Mouse (Mus musculus): ENCODE results near the gene Slc22a3.

Slc22a3 gene

GRCm38 (mm10) chr17:12507654-12508204, at the start of gene Slc22a3:
Gene Slc22a3, minus strand, starts transcription at chr17:12507704.
- ChIA-PET POLR2A (interaction anchor here in 1 of 4 experiments (0.6 kb wide), 1 partner anchor 176 kb away, joined by 3 read pairs; no protein-coding TSS in a partner anchor), CTCF (interaction anchor here in 1 of 4 experiments (1.4 kb wide), 1 partner anchor 9 kb away, joined by 3 read pairs; no protein-coding TSS in a partner anchor)

GRCm38 (mm10) chr17:12534353-12535145, 27.0 kb upstream of the Slc22a3 start:
- CTCF ChIA-PET = interaction anchor here (0.5 to 2.3 kb wide), 29 partner anchors 9 to 1281 kb away, joined by 3 to 14 read pairs (median 3); no protein-coding TSS in a partner anchor
- POLR2A ChIA-PET = interaction anchor here in 1 of 4 experiments (0.6 to 1.0 kb wide), 2 partner anchors 127 to 172 kb away, joined by 3 read pairs; no protein-coding TSS in a partner anchor

GRCm38 (mm10) chr17:12532115-12532514, 24.6 kb upstream of the Slc22a3 start:
- ChIA-PET POLR2A (no interaction called here), CTCF (interaction anchor here in 3 of 4 experiments (0.5 to 0.7 kb wide), 3 partner anchors 81 to 338 kb away, joined by 3 read pairs; no protein-coding TSS in a partner anchor)

GRCm38 (mm10) chr17:12530081-12530480, 22.6 kb upstream of the Slc22a3 start:
- POLR2A ChIA-PET = no interaction called here

GRCm38 (mm10) chr17:12529384-12529985, 22.0 kb upstream of the Slc22a3 start:
- POLR2A ChIA-PET = interaction anchor here in 1 of 4 experiments (0.6 kb wide), 1 partner anchor 569 kb away, joined by 3 read pairs; no protein-coding TSS in a partner anchor
- CTCF ChIA-PET = no interaction called here

More at GRCm38 (mm10) chr17:12530081-12530480, 22.6 kb upstream of the Slc22a3 start:
- CTCF ChIA-PET = no interaction called here

GRCm38 (mm10) chr17:12519089-12519488, 11.6 kb upstream of the Slc22a3 start:
- ChIA-PET POLR2A (no interaction called here), CTCF (interaction anchor here in 1 of 4 experiments (1.2 kb wide), 1 partner anchor 15 kb away, joined by 3 read pairs; no protein-coding TSS in a partner anchor)

- CTCF ChIA-PET = interaction anchor here in 2 of 4 experiments (0.6 to 1.2 kb wide), 2 partner anchors 16 to 90 kb away, joined by 3 read pairs; no protein-coding TSS in a partner anchor
- POLR2A ChIA-PET = no interaction called here
Measured at GRCm38 (mm10) chr17:12518194-12518593, 10.7 kb upstream of the Slc22a3 start.

- ChIA-PET CTCF (no interaction called here), POLR2A (no interaction called here)
Measured at GRCm38 (mm10) chr17:12513997-12514396, 6.5 kb upstream of the Slc22a3 start.

GRCm38 (mm10) chr17:12513107-12513923, 5.8 kb upstream of the Slc22a3 start:
- ChIA-PET POLR2A (interaction anchor here in 1 of 4 experiments (0.5 to 0.7 kb wide), 2 partner anchors 216 to 394 kb away, joined by 3 to 4 read pairs; no protein-coding TSS in a partner anchor), CTCF (interaction anchor here in 1 of 4 experiments (0.6 kb wide), 1 partner anchor 1441 kb away, joined by 4 read pairs; no protein-coding TSS in a partner anchor)

- ChIA-PET POLR2A (no interaction called here), CTCF (no interaction called here)
Measured at GRCm38 (mm10) chr17:12511193-12511592, 3.7 kb upstream of the Slc22a3 start.

GRCm38 (mm10) chr17:12508376-12508775, 872 bp upstream of the Slc22a3 start:
- POLR2A ChIA-PET = no interaction called here
- CTCF ChIA-PET = no interaction called here

GRCm38 (mm10) chr17:12506903-12507563, 471 bp downstream of the Slc22a3 start:
- ChIA-PET POLR2A (interaction anchor here in 1 of 4 experiments (0.6 kb wide), 1 partner anchor 175 kb away, joined by 3 read pairs; no protein-coding TSS in a partner anchor), CTCF (interaction anchor here in 1 of 4 experiments (0.6 to 1.4 kb wide), 2 partner anchors 9 to 28 kb away, joined by 3 read pairs; no protein-coding TSS in a partner anchor)

- POLR2A ChIA-PET = no interaction called here
- CTCF ChIA-PET = no interaction called here
Measured at GRCm38 (mm10) chr17:12505708-12506107, 1.8 kb downstream of the Slc22a3 start.

GRCm38 (mm10) chr17:12499426-12499825, 8.1 kb downstream of the Slc22a3 start:
- CTCF ChIA-PET = no interaction called here
- POLR2A ChIA-PET = no interaction called here

- CTCF ChIA-PET = no interaction called here
- POLR2A ChIA-PET = interaction anchor here in 1 of 4 experiments (0.5 kb wide), 1 partner anchor 437 kb away, joined by 3 read pairs; no protein-coding TSS in a partner anchor
Measured at GRCm38 (mm10) chr17:12495558-12495957, 11.9 kb downstream of the Slc22a3 start.

GRCm38 (mm10) chr17:12491591-12491990, 15.9 kb downstream of the Slc22a3 start:
- ChIA-PET POLR2A (no interaction called here), CTCF (interaction anchor here in 1 of 4 experiments (0.6 kb wide), 1 partner anchor 76 kb away, joined by 4 read pairs; no protein-coding TSS in a partner anchor)

GRCm38 (mm10) chr17:12489888-12490287, 17.6 kb downstream of the Slc22a3 start:
- POLR2A ChIA-PET = no interaction called here
- CTCF ChIA-PET = no interaction called here

- CTCF ChIA-PET = no interaction called here
- POLR2A ChIA-PET = interaction anchor here in 1 of 4 experiments (0.9 kb wide), 1 partner anchor 9 kb away, joined by 3 read pairs; no protein-coding TSS in a partner anchor
Measured at GRCm38 (mm10) chr17:12485657-12486056, 21.8 kb downstream of the Slc22a3 start.
